Mouse (Mus musculus) ES-E14 (cell line): ENCODE measurements at regions not wholly inside any gene's neighbourhood (a gene's known extent, or its start where the extent isn't known, plus 50 kb on each side); places are given as distances from the start of the nearest gene placed in this dataset.

Experiments
- DNase-seq: peaks from one replicate; pipeline ENCODE4 v3.0.0-alpha.2; 2013; ENCODE audit warnings: low read depth, low spot score
- H3K27ac ChIP-seq: 2 replicates; pipeline ENCODE4 v1.5.1; 2012; ENCODE audit warnings: low read depth, mild to moderate bottlenecking, low read length, moderate library complexity, mixed read lengths; ENCODE audit not compliant: poor library complexity, insufficient read depth, severe bottlenecking
- H3K36me3 ChIP-seq: 2 replicates; pipeline ENCODE4 v1.6.1; 2012; ENCODE audit warnings: mild to moderate bottlenecking, low read length, moderate library complexity, mixed read lengths; ENCODE audit not compliant: control insufficient read depth, poor library complexity, insufficient read depth, severe bottlenecking
- H3K4me1 ChIP-seq, 2 experiments: fragments of 150-350 bp in 1 of 2; sonication (generic) in 1 of 2; 2 replicates each; pipeline ENCODE4 v1.6.1; 2012; ENCODE audit warnings: low read length in 2 of 2, mild to moderate bottlenecking in 1 of 2, mixed read lengths in 1 of 2; ENCODE audit not compliant: control insufficient read depth in 2 of 2, insufficient read depth in 2 of 2, poor library complexity in 1 of 2
- H3K4me3 ChIP-seq, 2 experiments: fragments of 150-350 bp in 1 of 2; sonication (generic) in 1 of 2; 2 replicates each; pipeline ENCODE4 v1.5.1; 2012; ENCODE audit warnings: low read length in 2 of 2, low read depth in 1 of 2, mild to moderate bottlenecking in 1 of 2, mixed read lengths in 1 of 2; ENCODE audit not compliant: insufficient read depth in 1 of 2, poor library complexity in 1 of 2, severe bottlenecking in 1 of 2
- H3K9ac ChIP-seq: 2 replicates; pipeline ENCODE4 v1.6.1; 2012; ENCODE audit warnings: low read depth, mild to moderate bottlenecking, low read length, mixed read lengths; ENCODE audit not compliant: poor library complexity, insufficient read depth, severe bottlenecking
- H3K9me3 ChIP-seq: fragments of 150-350 bp; sonication (generic); 2 replicates; pipeline ENCODE4 v1.6.1; 2012; ENCODE audit warnings: low read depth, mild to moderate bottlenecking, low read length; ENCODE audit not compliant: control insufficient read depth, insufficient read depth
- CHD2 ChIP-seq: IDR thresholded peaks from 2 replicates; pipeline ENCODE4 v1.6.1; 2014; ENCODE audit warnings: mild to moderate bottlenecking, low read depth, low read length, inconsistent platforms
- HCFC1 ChIP-seq: IDR thresholded peaks from 2 replicates; pipeline ENCODE4 v1.6.1; 2012; ENCODE audit warnings: low read length, inconsistent platforms, borderline replicate concordance; ENCODE audit not compliant: insufficient read depth
- MAFK ChIP-seq: IDR thresholded peaks from 2 replicates; pipeline ENCODE4 v1.6.1; 2014; ENCODE audit warnings: mild to moderate bottlenecking, low read depth, low read length, inconsistent platforms; ENCODE audit not compliant: insufficient read depth
- ZC3H11A ChIP-seq: IDR thresholded peaks from 2 replicates; pipeline ENCODE4 v1.6.1; 2012; ENCODE audit warnings: low read depth, mild to moderate bottlenecking, inconsistent platforms, low read length, borderline replicate concordance
- ZNF384 ChIP-seq: IDR thresholded peaks from 2 replicates; pipeline ENCODE4 v1.6.1; 2012; ENCODE audit warnings: low read depth, low read length, inconsistent platforms
- in situ Hi-C, 2 experiments: fragments of 600-800 bp; cut with MboI; formaldehyde crosslinking; loops; one replicate each; pipeline ENCODE4 v1.15.1; 2025; ENCODE audit warnings: low sequenced_read_pairs in 2 of 2, inconsistent platforms in 1 of 2; ENCODE audit not compliant: unreplicated experiment in 2 of 2

GRCm38 (mm10) chr2:61083100-61083499, 120.1 kb upstream of the Rbms1 start:
- in situ Hi-C loops: no loop called here
- Histone ChIP-seq H3K9me3 (no peaks in the 10 kb centered on the region), H3K36me3 (no peaks in the 10 kb centered on the region), H3K9ac (no peak overlapping the region), H3K4me3 (no peak overlapping the region), H3K27ac (no peak overlapping the region), H3K4me1 (no peaks in the 10 kb centered on the region)
- no peak for DNase-seq
- TF ChIP-seq ZNF384: no peak
- no peak for TF ChIP-seq MAFK
- no peak for TF ChIP-seq CHD2
- TF ChIP-seq ZC3H11A: no peak
- TF ChIP-seq HCFC1: no peak

DNA sequence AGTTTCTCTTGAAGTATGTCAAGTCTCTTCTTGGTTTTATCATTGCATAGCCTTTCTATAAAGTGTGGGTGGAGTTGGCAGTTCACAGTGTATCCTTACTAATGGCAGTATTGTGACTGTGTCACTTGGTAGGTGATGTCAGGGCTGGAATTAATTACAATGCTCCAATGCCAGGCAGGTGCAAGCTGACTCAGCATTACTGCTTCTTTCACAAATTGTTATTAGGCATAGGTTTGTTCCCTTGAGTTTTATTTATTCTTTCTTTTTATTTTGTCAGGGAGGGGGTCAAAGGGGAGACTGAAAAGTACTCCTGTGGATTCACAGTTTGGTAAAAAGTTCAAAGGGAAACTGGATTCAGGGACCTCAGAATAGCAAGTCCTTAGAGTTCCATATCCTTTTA, 119.6 kb upstream of the Rbms1 start:
- no peaks in the 10 kb centered on the region for H3K36me3 ChIP-seq
- in situ Hi-C loops: no loop called here
- no peaks in the 10 kb centered on the region for H3K4me1 ChIP-seq
- DNase-seq: no peak
- peak; percentile 60; the same call in 1 of the 2 replicates for TF ChIP-seq MAFK
- no peak for TF ChIP-seq HCFC1
- no peak overlapping the region for H3K9ac ChIP-seq
- H3K27ac ChIP-seq: no peak overlapping the region
- H3K9me3 ChIP-seq: no peaks in the 10 kb centered on the region
- no peak overlapping the region for H3K4me3 ChIP-seq

DNA sequence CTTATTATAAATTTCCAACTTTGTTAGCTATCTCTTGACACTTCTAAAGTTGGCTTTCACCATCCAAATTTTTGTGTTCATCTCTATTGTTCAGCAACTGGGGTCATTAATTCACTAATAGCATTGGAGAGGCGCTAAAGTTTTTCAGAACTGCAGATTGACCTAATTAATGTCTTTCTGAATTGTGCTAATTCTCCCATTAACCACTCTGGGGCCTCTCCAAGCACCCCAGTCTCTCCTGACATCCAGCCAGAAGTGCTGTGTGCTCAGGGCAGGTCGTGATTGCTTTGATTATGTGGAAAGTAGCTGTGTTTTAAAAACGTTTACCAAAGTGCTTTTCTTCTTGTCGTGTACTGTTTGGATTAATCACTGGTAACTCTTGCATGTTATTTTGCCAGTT, 117.0 kb upstream of the Rbms1 start:
- Histone ChIP-seq H3K4me1 (no peaks in the 10 kb centered on the region), H3K36me3 (no peaks in the 10 kb centered on the region), H3K4me3 (no peak overlapping the region), H3K9ac (no peak overlapping the region), H3K9me3 (no peaks in the 10 kb centered on the region), H3K27ac (no peak overlapping the region)
- in situ Hi-C loops: no loop called here
- TF ChIP-seq HCFC1 (no peak), MAFK (no peak), CHD2 (no peak), ZNF384 (no peak), ZC3H11A (no peak)
- DNase-seq: no peak

GRCm38 (mm10) chr2:61071025-61071424, 108.0 kb upstream of the Rbms1 start:
- TF ChIP-seq HCFC1: no peak
- TF ChIP-seq MAFK: no peak
- TF ChIP-seq ZNF384: no peak
- TF ChIP-seq ZC3H11A: no peak
- H3K36me3 ChIP-seq: no peaks in the 10 kb centered on the region
- no peak overlapping the region for H3K9ac ChIP-seq
- no peaks in the 10 kb centered on the region for H3K4me1 ChIP-seq
- no peaks in the 10 kb centered on the region for H3K9me3 ChIP-seq
- no peak overlapping the region for H3K4me3 ChIP-seq
- no peak overlapping the region for H3K27ac ChIP-seq
- no peak for DNase-seq
- in situ Hi-C loops: no loop called here

- Histone ChIP-seq H3K27ac (no peak overlapping the region), H3K4me3 (no peak overlapping the region), H3K9ac (no peak overlapping the region), H3K4me1 (no peaks in the 10 kb centered on the region), H3K36me3 (no peaks in the 10 kb centered on the region), H3K9me3 (no peaks in the 10 kb centered on the region)
- in situ Hi-C loops: no loop called here
- TF ChIP-seq MAFK (no peak), ZNF384 (no peak), CHD2 (no peak), HCFC1 (no peak), ZC3H11A (no peak)
- DNase-seq: no peak
Observed at GRCm38 (mm10) chr2:61067877-61068276, 104.9 kb upstream of the Rbms1 start.
